Mouse (Mus musculus): ENCODE data around the gene Uevld. TPM values are rescaled to one million over a fixed set of nuclear protein-coding genes. Genes with fewer than 3 reads are reported as not detected.
"Not testable (repeated sequence)": the region's sequence is repeated elsewhere in the genome, so short reads cannot be mapped to it uniquely, and the experiment has no call there.

Gene Uevld
- polyA plus RNA-seq, 1 experiment from 2014 or later = 11.4 TPM

GRCm38 (mm10) chr7:46998942-46999341, 40.6 kb upstream of the Uevld start:
- peaks cover 10% of the 10 kb centered on the region for H3K4me1 ChIP-seq (ENCODE audit: control insufficient read depth, insufficient read depth, low read length)
- 88% methylated on average over 2 of the region's 2 CpGs for WGBS
- H3K27ac ChIP-seq (ENCODE audit: low read depth, low read length) = no peak overlapping the region
- H3K9ac ChIP-seq (ENCODE audit: low read length) = no peak overlapping the region
- H3K4me3 ChIP-seq (ENCODE audit: low read depth, low read length) = no peak overlapping the region
- H3K27me3 ChIP-seq (ENCODE audit: control insufficient read depth, insufficient read depth, low read length) = no peaks in the 10 kb centered on the region
- H3K36me3 ChIP-seq (ENCODE audit: control insufficient read depth, insufficient read depth, low read length) = peaks cover 8% of the 10 kb centered on the region
- DNase-seq (ENCODE audit: low spot score) (no peak), ATAC-seq (ENCODE audit: insufficient read depth, low FRiP score, low TSS enrichment) (no peak)
- H3K9me3 ChIP-seq (ENCODE audit: control insufficient read depth, low read length) = no peaks in the 10 kb centered on the region
- H3K4me2 ChIP-seq (ENCODE audit: low read depth) = no peak overlapping the region

GRCm38 (mm10) chr7:46997644-46998395, 39.5 kb upstream of the Uevld start:
- 93% methylated on average over 21 of the region's 21 CpGs for WGBS
- no peak overlapping the region for H3K4me3 ChIP-seq (ENCODE audit: low read depth, low read length)
- H3K4me2 ChIP-seq (ENCODE audit: low read depth) = no peak overlapping the region
- ATAC-seq (ENCODE audit: insufficient read depth, low FRiP score, low TSS enrichment) (no peak), DNase-seq (ENCODE audit: low spot score) (no peak)
- no peaks in the 10 kb centered on the region for H3K27me3 ChIP-seq (ENCODE audit: control insufficient read depth, insufficient read depth, low read length)
- no peak overlapping the region for H3K9ac ChIP-seq (ENCODE audit: low read length)
- peaks cover 7% of the 10 kb centered on the region for H3K4me1 ChIP-seq (ENCODE audit: control insufficient read depth, insufficient read depth, low read length)
- H3K9me3 ChIP-seq (ENCODE audit: control insufficient read depth, low read length) = no peaks in the 10 kb centered on the region
- peaks cover 8% of the 10 kb centered on the region for H3K36me3 ChIP-seq (ENCODE audit: control insufficient read depth, insufficient read depth, low read length)
- H3K27ac ChIP-seq (ENCODE audit: low read depth, low read length) = no peak overlapping the region

- no peaks in the 10 kb centered on the region for H3K9me3 ChIP-seq (ENCODE audit: control insufficient read depth, low read length)
- H3K4me1 ChIP-seq (ENCODE audit: control insufficient read depth, insufficient read depth, low read length) = no peaks in the 10 kb centered on the region; the same call in 1 of the 2 replicates
- DNase-seq (ENCODE audit: low spot score) = no peak
- ATAC-seq (ENCODE audit: insufficient read depth, low FRiP score, low TSS enrichment) = no peak
- 94% methylated on average over 4 of the region's 4 CpGs for WGBS
- H3K27me3 ChIP-seq (ENCODE audit: control insufficient read depth, insufficient read depth, low read length) = no peaks in the 10 kb centered on the region
- H3K36me3 ChIP-seq (ENCODE audit: control insufficient read depth, insufficient read depth, low read length) = peaks cover 8% of the 10 kb centered on the region
- H3K4me3 ChIP-seq (ENCODE audit: low read depth, low read length) = no peak overlapping the region
- H3K27ac ChIP-seq (ENCODE audit: low read depth, low read length) = no peak overlapping the region
- H3K9ac ChIP-seq (ENCODE audit: low read length) = no peak overlapping the region
- H3K4me2 ChIP-seq (ENCODE audit: low read depth) = no peak overlapping the region
Observed at GRCm38 (mm10) chr7:46997008-46997407, 38.7 kb upstream of the Uevld start.

- Histone ChIP-seq H3K9ac (ENCODE audit: low read length) (no peak overlapping the region), H3K27me3 (ENCODE audit: control insufficient read depth, insufficient read depth, low read length) (no peaks in the 10 kb centered on the region), H3K9me3 (ENCODE audit: control insufficient read depth, low read length) (no peaks in the 10 kb centered on the region), H3K36me3 (ENCODE audit: control insufficient read depth, insufficient read depth, low read length) (peaks cover 8% of the 10 kb centered on the region), H3K27ac (ENCODE audit: low read depth, low read length) (no peak overlapping the region), H3K4me2 (ENCODE audit: low read depth) (no peak overlapping the region), H3K4me3 (ENCODE audit: low read depth, low read length) (no peak overlapping the region), H3K4me1 (ENCODE audit: control insufficient read depth, insufficient read depth, low read length) (no peaks in the 10 kb centered on the region)
- 90% methylated on average over 3 of the region's 3 CpGs for whole genome bisulfite sequencing
- DNase-seq (ENCODE audit: low spot score) = no peak
- ATAC-seq (ENCODE audit: insufficient read depth, low FRiP score, low TSS enrichment) = no peak
Observed at GRCm38 (mm10) chr7:46995558-46995957, 37.2 kb upstream of the Uevld start.

GRCm38 (mm10) chr7:46993079-46993478, 34.8 kb upstream of the Uevld start:
- Histone ChIP-seq H3K9me3 (ENCODE audit: control insufficient read depth, low read length) (no peaks in the 10 kb centered on the region), H3K4me2 (ENCODE audit: low read depth) (no peak overlapping the region), H3K9ac (ENCODE audit: low read length) (no peak overlapping the region), H3K36me3 (ENCODE audit: control insufficient read depth, insufficient read depth, low read length) (peaks cover 6% of the 10 kb centered on the region), H3K4me3 (ENCODE audit: low read depth, low read length) (no peak overlapping the region), H3K27ac (ENCODE audit: low read depth, low read length) (no peak overlapping the region), H3K27me3 (ENCODE audit: control insufficient read depth, insufficient read depth, low read length) (no peaks in the 10 kb centered on the region), H3K4me1 (ENCODE audit: control insufficient read depth, insufficient read depth, low read length) (no peaks in the 10 kb centered on the region)
- WGBS = 76% methylated on average over 8 of the region's 8 CpGs
- no peak for DNase-seq (ENCODE audit: low spot score)
- ATAC-seq (ENCODE audit: insufficient read depth, low FRiP score, low TSS enrichment) = no peak

- H3K4me2 ChIP-seq (ENCODE audit: low read depth); H3K4me1 ChIP-seq (ENCODE audit: control insufficient read depth, insufficient read depth, low read length); ATAC-seq (ENCODE audit: insufficient read depth, low FRiP score, low TSS enrichment); H3K9ac ChIP-seq (ENCODE audit: low read length); H3K27ac ChIP-seq (ENCODE audit: low read depth, low read length); DNase-seq (ENCODE audit: low spot score); H3K9me3 ChIP-seq (ENCODE audit: control insufficient read depth, low read length); H3K27me3 ChIP-seq (ENCODE audit: control insufficient read depth, insufficient read depth, low read length); H3K36me3 ChIP-seq (ENCODE audit: control insufficient read depth, insufficient read depth, low read length); H3K4me3 ChIP-seq (ENCODE audit: low read depth, low read length): not testable (repeated sequence)
- WGBS = 77% methylated on average over 4 of the region's 4 CpGs
Observed at GRCm38 (mm10) chr7:46989387-46989786, 31.1 kb upstream of the Uevld start.

- Histone ChIP-seq H3K36me3 (ENCODE audit: control insufficient read depth, insufficient read depth, low read length) (no peaks in the 10 kb centered on the region), H3K27me3 (ENCODE audit: control insufficient read depth, insufficient read depth, low read length) (no peaks in the 10 kb centered on the region), H3K27ac (ENCODE audit: low read depth, low read length) (no peak overlapping the region), H3K9ac (ENCODE audit: low read length) (no peak overlapping the region), H3K4me3 (ENCODE audit: low read depth, low read length) (no peak overlapping the region), H3K4me1 (ENCODE audit: control insufficient read depth, insufficient read depth, low read length) (no peaks in the 10 kb centered on the region), H3K9me3 (ENCODE audit: control insufficient read depth, low read length) (no peaks in the 10 kb centered on the region), H3K4me2 (ENCODE audit: low read depth) (no peak overlapping the region)
- no peak for DNase-seq (ENCODE audit: low spot score)
- 57% methylated on average over 2 of the region's 2 CpGs for WGBS
- no peak for ATAC-seq (ENCODE audit: insufficient read depth, low FRiP score, low TSS enrichment)
Observed at GRCm38 (mm10) chr7:46987073-46987472, 28.7 kb upstream of the Uevld start.

GRCm38 (mm10) chr7:46986646-46987045, 28.3 kb upstream of the Uevld start:
- H3K36me3 ChIP-seq (ENCODE audit: control insufficient read depth, insufficient read depth, low read length) = no peaks in the 10 kb centered on the region
- H3K27me3 ChIP-seq (ENCODE audit: control insufficient read depth, insufficient read depth, low read length) = no peaks in the 10 kb centered on the region
- H3K27ac ChIP-seq (ENCODE audit: low read depth, low read length) = no peak overlapping the region
- no peak overlapping the region for H3K9ac ChIP-seq (ENCODE audit: low read length)
- H3K9me3 ChIP-seq (ENCODE audit: control insufficient read depth, low read length) = no peaks in the 10 kb centered on the region
- DNase-seq (ENCODE audit: low spot score) = peak; percentile 32
- ATAC-seq (ENCODE audit: insufficient read depth, low FRiP score, low TSS enrichment) = no peak
- WGBS = 60% methylated on average over 5 of the region's 5 CpGs
- no peak overlapping the region for H3K4me3 ChIP-seq (ENCODE audit: low read depth, low read length)
- H3K4me2 ChIP-seq (ENCODE audit: low read depth) = no peak overlapping the region
- no peaks in the 10 kb centered on the region for H3K4me1 ChIP-seq (ENCODE audit: control insufficient read depth, insufficient read depth, low read length)

GRCm38 (mm10) chr7:46985718-46986505, 27.6 kb upstream of the Uevld start:
- WGBS = 60% methylated on average over 8 of the region's 8 CpGs
- Histone ChIP-seq H3K36me3 (ENCODE audit: control insufficient read depth, insufficient read depth, low read length) (no peaks in the 10 kb centered on the region), H3K27me3 (ENCODE audit: control insufficient read depth, insufficient read depth, low read length) (no peaks in the 10 kb centered on the region), H3K4me1 (ENCODE audit: control insufficient read depth, insufficient read depth, low read length) (no peaks in the 10 kb centered on the region), H3K9me3 (ENCODE audit: control insufficient read depth, low read length) (no peaks in the 10 kb centered on the region), H3K4me3 (ENCODE audit: low read depth, low read length) (no peak overlapping the region), H3K9ac (ENCODE audit: low read length) (no peak overlapping the region), H3K4me2 (ENCODE audit: low read depth) (no peak overlapping the region), H3K27ac (ENCODE audit: low read depth, low read length) (no peak overlapping the region)
- ATAC-seq (ENCODE audit: insufficient read depth, low FRiP score, low TSS enrichment) (no peak), DNase-seq (ENCODE audit: low spot score) (no peak)

Measured in neural tube, embryonic 11.5 days (tissue).